Mouse (Mus musculus): ENCODE measurements around the gene Map7. TPM values are rescaled to one million over a fixed set of nuclear protein-coding genes. Genes with fewer than 3 reads are reported as not detected.

Gene Map7
- polyA plus RNA-seq, 1 experiment from 2014 or later, result 4.3 TPM

DNA sequence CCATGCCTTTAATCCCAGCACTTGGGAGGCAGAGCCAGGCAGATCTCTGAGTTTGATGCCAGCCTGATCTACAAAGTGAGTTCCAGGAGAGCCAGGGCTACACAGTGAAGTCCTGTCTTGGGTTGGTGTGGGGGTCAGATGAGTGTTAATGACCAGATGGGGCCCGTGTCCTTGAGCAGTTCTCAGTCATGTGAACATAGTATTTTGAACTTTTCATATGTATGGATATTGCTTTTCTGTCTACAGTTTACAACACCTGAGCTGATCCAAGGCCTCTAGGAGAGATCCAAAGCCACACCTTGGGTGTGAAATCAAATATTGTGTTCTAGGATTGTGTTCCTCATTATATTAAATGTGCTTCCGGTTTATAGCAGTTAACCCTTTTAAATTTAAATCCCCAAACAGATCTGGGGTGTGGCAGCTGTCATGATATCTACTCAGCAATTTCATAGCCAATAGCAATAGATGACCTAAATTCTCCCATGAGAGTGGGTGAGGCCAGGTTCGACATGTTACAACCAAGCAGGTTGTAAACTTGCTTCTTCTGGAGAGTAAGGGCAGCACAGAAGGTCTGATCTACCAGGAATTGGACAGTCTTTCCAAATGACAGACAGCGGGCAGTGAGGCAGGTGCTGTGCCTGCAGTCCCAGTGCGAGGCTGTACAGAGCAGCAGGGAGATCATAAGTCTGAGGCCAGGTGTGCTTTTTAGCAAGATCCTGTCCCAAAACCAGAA is 61.5 kb downstream of the Map7 start:
- no peaks in the 10 kb centered on the region for H3K9me3 ChIP-seq (replicated peaks)
- H3K27ac ChIP-seq, result no peak overlapping the region
- H3K36me3 ChIP-seq, result no peaks in the 10 kb centered on the region
- no peak for DNase-seq
- H3K4me3 ChIP-seq (replicated peaks), result no peak overlapping the region
- H3K4me2 ChIP-seq, result no peak overlapping the region
- no peaks in the 10 kb centered on the region for H3K27me3 ChIP-seq
- no peak overlapping the region for H3K9ac ChIP-seq
- peaks cover 3% of the 10 kb centered on the region; the same call in 1 of the 2 replicates for H3K4me1 ChIP-seq (replicated peaks)
- 69% methylated on average over 5 of the region's 5 CpGs for WGBS (ENCODE audit: insufficient replicate concordance)
- ATAC-seq (ENCODE audit: low read depth), result no peak

DNA sequence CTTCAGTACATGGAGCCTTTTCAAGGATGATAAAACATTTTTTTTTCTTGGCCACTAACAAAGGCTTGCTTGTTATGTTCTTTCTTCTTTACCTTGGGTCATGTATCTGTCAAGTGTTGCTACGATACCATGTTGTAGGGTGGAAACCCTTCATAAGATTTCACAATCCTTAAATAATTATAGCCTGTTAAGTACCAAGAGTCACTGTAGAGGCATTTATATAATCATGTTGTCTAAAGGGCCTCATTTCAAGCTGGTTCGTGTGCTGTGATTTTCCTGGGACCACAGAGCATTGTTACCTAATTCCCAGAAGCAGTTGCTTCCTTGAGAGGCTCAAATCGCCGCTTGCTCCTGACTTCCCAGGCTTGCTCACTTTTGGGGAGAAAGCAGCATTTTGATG is 66.1 kb downstream of the Map7 start:
- Histone ChIP-seq H3K4me2 (no peak overlapping the region), H3K27me3 (no peaks in the 10 kb centered on the region), H3K9me3 (replicated peaks) (no peaks in the 10 kb centered on the region), H3K9ac (no peak overlapping the region), H3K36me3 (no peaks in the 10 kb centered on the region), H3K27ac (no peak overlapping the region), H3K4me1 (replicated peaks) (no peaks in the 10 kb centered on the region), H3K4me3 (replicated peaks) (no peak overlapping the region)
- ATAC-seq (ENCODE audit: low read depth) (no peak), DNase-seq (no peak)
- WGBS (ENCODE audit: insufficient replicate concordance), result 76% methylated on average over 4 of the region's 4 CpGs

DNA sequence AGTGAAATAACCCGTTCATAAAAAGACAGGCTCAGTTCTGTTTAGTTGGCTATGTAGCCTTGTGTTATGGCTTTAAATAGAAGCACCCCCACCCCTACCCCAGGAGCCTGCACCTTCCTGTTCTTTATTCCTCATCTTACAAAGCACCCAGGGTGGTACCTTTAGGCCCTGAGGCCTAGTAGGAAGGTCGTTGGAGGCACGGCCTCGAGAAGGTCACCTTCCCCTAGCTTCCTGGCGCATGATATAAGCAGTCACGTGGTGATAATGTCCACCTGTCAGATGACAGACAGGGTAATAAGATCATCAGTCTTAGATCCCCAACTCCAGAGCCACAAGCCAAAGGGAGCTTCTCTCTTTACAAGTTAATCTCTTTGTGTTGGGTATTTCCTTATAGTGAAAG is 68.7 kb downstream of the Map7 start:
- peaks cover 6% of the 10 kb centered on the region for H3K4me1 ChIP-seq (replicated peaks)
- no peak overlapping the region for H3K9ac ChIP-seq
- no peak overlapping the region for H3K4me2 ChIP-seq
- ATAC-seq (ENCODE audit: low read depth) (no peak), DNase-seq (no peak)
- H3K27ac ChIP-seq, result no peak overlapping the region
- WGBS (ENCODE audit: insufficient replicate concordance), result 57% methylated on average over 6 of the region's 6 CpGs
- no peaks in the 10 kb centered on the region for H3K36me3 ChIP-seq
- no peaks in the 10 kb centered on the region for H3K27me3 ChIP-seq
- no peaks in the 10 kb centered on the region for H3K9me3 ChIP-seq (replicated peaks)
- H3K4me3 ChIP-seq (replicated peaks), result no peak overlapping the region

DNA sequence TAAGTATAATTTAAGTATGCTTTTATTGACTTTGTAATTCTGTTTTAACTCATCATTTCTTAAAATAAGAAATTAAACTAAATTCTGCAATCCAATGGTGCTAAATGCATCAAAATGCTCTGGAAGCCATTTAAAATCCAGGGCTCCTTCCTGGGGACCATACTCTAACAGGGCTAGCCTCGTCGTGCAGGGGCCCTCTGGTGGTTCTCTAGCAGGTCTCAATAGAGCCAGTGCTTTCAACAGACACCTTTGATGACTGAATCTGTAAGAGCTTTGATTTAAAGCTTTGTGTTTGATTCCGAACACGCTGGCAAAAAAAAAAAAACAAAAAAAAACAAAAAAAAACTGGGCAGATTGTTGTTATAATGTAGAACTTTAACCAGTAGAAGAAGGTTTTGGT is 70.6 kb downstream of the Map7 start:
- H3K4me2 ChIP-seq, result no peak overlapping the region
- 57% methylated on average over 4 of the region's 4 CpGs for WGBS (ENCODE audit: insufficient replicate concordance)

DNA sequence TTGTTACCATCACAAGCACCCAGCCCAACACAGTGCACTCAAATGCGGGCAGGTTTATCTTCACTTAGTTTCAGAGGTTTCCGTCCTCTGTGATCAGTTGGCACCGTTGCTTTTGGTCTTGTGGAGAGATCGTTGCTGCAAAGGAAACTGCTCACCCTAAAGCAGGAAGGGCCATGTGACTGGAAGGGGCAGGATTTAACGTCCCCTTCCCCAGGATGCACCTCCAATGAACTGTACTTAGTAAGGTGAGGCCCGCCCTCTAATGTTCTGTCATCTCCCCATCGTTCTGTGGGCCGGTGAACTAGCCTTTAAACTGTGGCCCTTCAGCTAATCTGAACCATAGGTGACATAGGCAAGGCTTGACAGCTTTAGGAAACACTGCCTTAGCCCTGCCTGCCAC is 71.3 kb downstream of the Map7 start:
- no peak overlapping the region for H3K27ac ChIP-seq
- no peak for ATAC-seq (ENCODE audit: low read depth)

More for the DNA sequence above, 70.6 kb downstream of the Map7 start:
- Histone ChIP-seq H3K4me1 (replicated peaks) (peaks cover 6% of the 10 kb centered on the region), H3K27me3 (no peaks in the 10 kb centered on the region), H3K4me3 (replicated peaks) (no peak overlapping the region), H3K9me3 (replicated peaks) (no peaks in the 10 kb centered on the region), H3K27ac (no peak overlapping the region), H3K9ac (no peak overlapping the region), H3K36me3 (no peaks in the 10 kb centered on the region)
- DNase-seq, result no peak
- no peak for ATAC-seq (ENCODE audit: low read depth)

DNA sequence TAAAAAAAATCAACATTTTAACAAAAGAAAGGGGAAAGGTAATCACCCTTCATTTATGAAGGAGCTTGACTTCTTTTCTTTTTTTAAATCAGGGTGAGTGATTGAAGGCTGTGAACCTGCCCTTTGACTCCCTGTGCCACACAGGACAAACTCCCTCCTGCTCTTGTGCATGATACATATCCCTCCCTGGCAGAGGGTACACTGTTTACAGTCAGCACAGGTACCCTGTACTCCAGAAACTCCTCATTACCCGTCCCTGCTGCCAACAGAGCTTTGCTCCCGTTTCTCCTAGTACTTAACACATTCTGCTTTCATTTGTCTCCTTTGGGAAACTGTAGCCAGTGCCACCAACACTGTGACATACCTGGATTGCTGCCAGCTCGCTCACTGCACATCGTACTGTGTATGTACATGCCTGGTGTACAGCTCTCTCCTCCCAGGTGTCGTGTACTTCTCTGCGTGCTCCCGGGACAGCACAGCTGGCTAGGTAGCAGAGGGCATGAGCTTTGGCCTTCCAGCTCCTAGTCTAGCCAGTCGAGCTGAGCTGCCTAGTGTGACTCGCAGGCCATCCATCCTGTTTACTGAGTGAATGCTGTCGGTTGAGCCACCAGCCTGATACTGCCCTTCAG is 72.3 kb downstream of the Map7 start:
- Histone ChIP-seq H3K4me3 (replicated peaks) (no peak overlapping the region), H3K27me3 (no peaks in the 10 kb centered on the region), H3K4me1 (replicated peaks) (peaks cover 7% of the 10 kb centered on the region), H3K27ac (no peak overlapping the region), H3K36me3 (no peaks in the 10 kb centered on the region), H3K4me2 (no peak overlapping the region), H3K9me3 (replicated peaks) (no peaks in the 10 kb centered on the region), H3K9ac (no peak overlapping the region)
- DNase-seq (no peak), ATAC-seq (ENCODE audit: low read depth) (peak; percentile 58)
- 60% methylated on average over 10 of the region's 10 CpGs for WGBS (ENCODE audit: insufficient replicate concordance)

More for the DNA sequence above, 71.3 kb downstream of the Map7 start:
- Histone ChIP-seq H3K9me3 (replicated peaks) (no peaks in the 10 kb centered on the region), H3K27me3 (no peaks in the 10 kb centered on the region), H3K4me3 (replicated peaks) (no peak overlapping the region), H3K9ac (no peak overlapping the region), H3K4me2 (no peak overlapping the region), H3K4me1 (replicated peaks) (peaks cover 6% of the 10 kb centered on the region), H3K36me3 (no peaks in the 10 kb centered on the region)
- no peak for DNase-seq
- WGBS (ENCODE audit: insufficient replicate concordance), result 34% methylated on average over 8 of the region's 8 CpGs

DNA sequence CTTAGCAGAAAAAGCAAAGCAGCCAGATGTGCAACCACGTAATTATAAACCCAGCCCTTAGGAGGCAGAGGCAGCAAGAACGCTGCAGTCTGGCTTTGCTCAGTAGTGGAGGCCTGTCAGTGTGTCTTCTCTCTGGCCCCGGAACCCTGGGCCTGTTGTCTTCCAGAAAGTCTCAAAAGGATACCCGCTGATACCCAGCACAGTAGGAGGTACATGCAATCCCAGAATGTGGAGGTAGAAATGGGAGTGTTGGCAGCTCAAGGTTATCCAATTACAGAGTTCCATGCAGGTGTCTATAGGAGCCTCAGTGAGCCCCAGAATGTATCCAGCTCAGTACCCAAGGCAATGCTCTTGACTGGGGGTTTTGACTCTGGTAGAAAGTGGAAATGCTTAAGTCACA is 73.7 kb downstream of the Map7 start:
- Histone ChIP-seq H3K4me2 (no peak overlapping the region), H3K4me3 (replicated peaks) (no peak overlapping the region), H3K36me3 (no peaks in the 10 kb centered on the region), H3K27ac (no peak overlapping the region), H3K4me1 (replicated peaks) (peaks cover 11% of the 10 kb centered on the region), H3K9ac (no peak overlapping the region), H3K9me3 (replicated peaks) (no peaks in the 10 kb centered on the region), H3K27me3 (no peaks in the 10 kb centered on the region)
- DNase-seq (no peak), ATAC-seq (ENCODE audit: low read depth) (no peak)
- WGBS (ENCODE audit: insufficient replicate concordance), result 79% methylated on average over 4 of the region's 4 CpGs

DNA sequence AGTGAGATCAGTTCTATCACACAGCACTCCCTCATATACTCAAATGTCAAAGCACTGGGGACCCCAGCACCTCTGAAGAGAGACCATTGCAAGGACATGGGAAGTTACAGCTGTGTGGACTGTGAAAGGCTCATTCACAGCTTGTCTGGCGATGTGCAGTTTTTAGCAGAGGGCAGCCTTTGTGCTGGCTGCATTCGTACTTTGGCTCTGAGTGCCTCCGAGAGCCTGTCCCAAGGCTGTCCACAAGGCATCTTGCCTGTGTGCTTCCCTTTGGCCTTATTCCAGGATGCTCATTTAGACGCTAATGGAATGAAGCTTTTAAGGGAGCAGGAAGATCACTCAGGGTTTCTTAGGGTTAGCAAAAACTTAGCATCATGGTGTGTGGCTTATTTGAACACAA is 78.5 kb downstream of the Map7 start:
- WGBS (ENCODE audit: insufficient replicate concordance), result 80% methylated on average over 4 of the region's 4 CpGs
- Histone ChIP-seq H3K27ac (no peak overlapping the region), H3K4me2 (no peak overlapping the region), H3K4me3 (replicated peaks) (no peak overlapping the region), H3K36me3 (no peaks in the 10 kb centered on the region), H3K9me3 (replicated peaks) (no peaks in the 10 kb centered on the region), H3K9ac (no peak overlapping the region), H3K27me3 (no peaks in the 10 kb centered on the region), H3K4me1 (replicated peaks) (peaks cover 11% of the 10 kb centered on the region; the same call in 1 of the 2 replicates)
- ATAC-seq (ENCODE audit: low read depth), result no peak
- no peak for DNase-seq

DNA sequence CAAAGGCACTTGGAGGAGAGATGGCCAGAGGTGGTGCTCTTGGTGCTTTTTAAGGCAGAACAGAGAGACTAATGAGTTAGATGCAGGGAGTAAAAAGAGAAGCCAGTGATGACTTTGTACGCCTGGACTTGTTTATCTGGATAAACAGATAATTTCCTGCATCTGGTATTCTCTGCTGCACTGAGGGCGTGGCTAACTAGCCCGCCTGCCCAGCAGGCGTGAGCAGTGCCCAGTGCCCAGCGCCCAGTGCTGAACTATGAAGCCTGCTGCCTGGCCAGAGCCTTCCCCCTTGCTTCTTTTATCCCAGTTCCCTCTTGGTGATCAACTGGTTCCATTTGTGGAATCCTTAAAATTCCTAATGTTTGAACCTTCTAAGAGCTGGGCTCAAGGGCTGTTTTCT is 81.8 kb downstream of the Map7 start:
- 50% methylated on average over 5 of the region's 5 CpGs for WGBS (ENCODE audit: insufficient replicate concordance)
- Histone ChIP-seq H3K27ac (no peak overlapping the region), H3K4me2 (no peak overlapping the region), H3K36me3 (no peaks in the 10 kb centered on the region; the same call in 1 of the 2 replicates), H3K4me3 (replicated peaks) (no peak overlapping the region), H3K9me3 (replicated peaks) (no peaks in the 10 kb centered on the region), H3K27me3 (no peaks in the 10 kb centered on the region), H3K9ac (no peak overlapping the region), H3K4me1 (replicated peaks) (peaks cover 19% of the 10 kb centered on the region)
- no peak for DNase-seq
- ATAC-seq (ENCODE audit: low read depth), result no peak

DNA sequence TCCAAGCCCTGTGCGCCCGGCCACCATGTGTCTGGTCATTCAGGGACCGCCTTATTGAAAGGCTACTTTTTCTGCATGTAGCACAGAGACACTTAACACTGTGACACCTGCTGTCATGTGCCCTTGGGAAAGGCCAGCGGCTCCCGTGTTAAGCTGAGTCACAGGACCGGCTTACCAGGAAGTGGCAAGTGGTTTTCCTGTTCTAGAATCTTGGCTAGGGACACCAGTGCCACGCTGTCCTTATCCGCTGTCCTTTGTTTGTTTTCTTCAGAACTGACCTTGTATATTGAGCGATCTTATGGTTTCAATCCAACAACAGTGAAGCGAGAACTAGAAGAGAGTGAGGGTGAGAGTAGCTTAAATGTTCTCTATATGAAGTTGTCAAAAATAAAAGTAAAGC is 85.2 kb downstream of the Map7 start:
- DNase-seq (no peak), ATAC-seq (ENCODE audit: low read depth) (no peak)
- Histone ChIP-seq H3K27me3 (no peaks in the 10 kb centered on the region), H3K4me2 (no peak overlapping the region), H3K4me3 (replicated peaks) (no peak overlapping the region), H3K9ac (no peak overlapping the region), H3K4me1 (replicated peaks) (peaks cover 14% of the 10 kb centered on the region), H3K36me3 (no peaks in the 10 kb centered on the region; the same call in 1 of the 2 replicates), H3K9me3 (replicated peaks) (no peaks in the 10 kb centered on the region), H3K27ac (no peak overlapping the region)
- 55% methylated on average over 10 of the region's 10 CpGs for WGBS (ENCODE audit: insufficient replicate concordance)

DNA sequence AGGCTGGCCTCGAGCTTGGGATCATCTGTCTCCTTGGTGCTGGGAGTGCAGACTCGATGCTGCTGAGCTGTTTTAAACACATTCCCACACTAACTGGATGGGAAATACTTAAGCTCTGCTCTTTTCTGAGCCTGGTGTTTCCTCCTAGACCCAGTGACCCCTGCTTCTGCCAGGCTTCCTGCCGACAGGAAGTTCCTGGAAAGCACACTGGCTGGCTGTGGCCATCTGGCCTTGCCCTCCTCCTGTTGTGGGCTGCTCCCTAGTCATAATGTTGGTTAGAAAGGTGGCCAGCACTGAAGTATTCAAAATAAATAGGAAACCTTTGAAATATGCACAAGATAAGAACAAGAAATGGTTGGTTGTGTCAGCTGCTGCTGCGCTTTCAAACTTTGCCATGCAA is 86.2 kb downstream of the Map7 start:
- ATAC-seq (ENCODE audit: low read depth) (no peak), DNase-seq (no peak)
- Histone ChIP-seq H3K4me1 (replicated peaks) (peaks cover 14% of the 10 kb centered on the region), H3K4me2 (no peak overlapping the region), H3K36me3 (no peaks in the 10 kb centered on the region; the same call in 1 of the 2 replicates), H3K9me3 (replicated peaks) (no peaks in the 10 kb centered on the region), H3K4me3 (replicated peaks) (no peak overlapping the region), H3K27ac (no peak overlapping the region), H3K27me3 (no peaks in the 10 kb centered on the region), H3K9ac (no peak overlapping the region)
- 46% methylated on average over 4 of the region's 4 CpGs for WGBS (ENCODE audit: insufficient replicate concordance)

DNA sequence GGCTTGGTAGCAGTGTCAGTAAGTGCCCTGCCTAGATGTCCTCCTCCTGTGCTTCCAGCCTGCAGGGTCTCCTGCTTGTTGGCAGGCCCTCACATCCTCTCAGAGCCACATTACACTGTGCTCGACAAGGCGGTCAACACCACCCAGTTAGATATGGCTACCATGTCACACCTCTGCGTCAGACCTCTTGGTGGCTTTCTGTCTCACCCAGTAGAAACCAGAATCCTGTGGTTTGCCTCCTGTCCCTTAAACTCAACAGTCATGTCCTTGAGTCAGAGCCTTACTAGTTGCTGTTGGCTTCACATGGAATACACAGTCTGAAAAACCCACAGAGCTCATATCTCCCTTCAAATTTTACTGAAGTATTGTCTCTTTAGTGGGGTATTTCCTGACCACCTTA is 87.4 kb downstream of the Map7 start:
- H3K9ac ChIP-seq, result no peak overlapping the region
- H3K36me3 ChIP-seq, result no peaks in the 10 kb centered on the region; the same call in 1 of the 2 replicates
- H3K4me1 ChIP-seq (replicated peaks), result peaks cover 8% of the 10 kb centered on the region
- DNase-seq (no peak), ATAC-seq (ENCODE audit: low read depth) (no peak)
- no peak overlapping the region for H3K4me2 ChIP-seq
- WGBS (ENCODE audit: insufficient replicate concordance), result 67% methylated on average over 3 of the region's 3 CpGs
- H3K27ac ChIP-seq, result no peak overlapping the region
- H3K9me3 ChIP-seq (replicated peaks), result no peaks in the 10 kb centered on the region
- H3K27me3 ChIP-seq, result no peaks in the 10 kb centered on the region
- no peak overlapping the region for H3K4me3 ChIP-seq (replicated peaks)
